Comparison of ENCODE assay signal across 18 mouse cellular contexts in the genomic region with DNA sequence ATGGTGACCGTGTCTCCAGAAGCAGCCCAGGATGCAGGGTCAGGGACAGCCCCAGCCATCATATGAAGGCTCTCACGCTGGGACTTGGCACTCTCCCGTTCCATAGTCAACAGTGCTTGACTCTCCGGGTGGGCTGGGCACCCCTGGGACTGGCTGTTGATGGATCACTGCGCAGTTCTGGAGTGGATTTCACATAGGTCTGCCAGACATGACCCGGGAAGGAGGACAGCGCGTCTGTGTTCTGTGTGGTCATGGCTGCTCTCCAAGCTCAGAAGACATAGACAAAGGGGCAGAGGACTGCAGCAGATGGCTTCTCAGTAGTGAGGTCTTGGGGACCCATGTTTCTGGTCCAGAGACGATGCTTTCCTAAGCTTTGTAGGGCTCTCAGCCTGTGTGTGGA.
DNase-seq lines count a peak whose midpoint lies in the region; ATAC-seq and TF ChIP-seq lines count a peak whose summit lies in the region.
"Had no signal": no experiment of that assay in that cellular context is flagged by ENCODE, and none has a peak within 500 bp of the region (broad histone marks: within the 10 kb centered on the region; RNA-seq: fewer than 3 reads in every experiment).

No protein-coding gene starts in this region.

- 72% methylated on average over 9 of the region's 9 CpGs for WGBS in lung, postnatal 0 days

- no peak overlapping the region for H3K27ac ChIP-seq in lung, postnatal 0 days (ENCODE audit: low read length)
- H3K27ac ChIP-seq: embryonic facial prominence, embryonic 15.5 days; kidney, embryonic 15.5 days; liver, embryonic 13.5 days; midbrain, embryonic 12.5 days; stomach, embryonic 15.5 days had no signal

- H3K4me2 ChIP-seq in lung, postnatal 0 days (replicated peaks; ENCODE audit: low read depth, low read length) = no peak overlapping the region
- H3K4me2 ChIP-seq: embryonic facial prominence, embryonic 15.5 days; kidney, embryonic 15.5 days; liver, embryonic 13.5 days; lung, embryonic 14.5 days; midbrain, embryonic 12.5 days; stomach, embryonic 15.5 days had no signal

- no peak overlapping the region for H3K4me3 ChIP-seq in lung, postnatal 0 days (ENCODE audit: low read depth, low read length)
- H3K4me3 ChIP-seq: embryonic facial prominence, embryonic 15.5 days; kidney, embryonic 15.5 days; liver, embryonic 13.5 days; midbrain, embryonic 12.5 days; stomach, embryonic 15.5 days had no signal

- no peaks in the 10 kb centered on the region for H3K36me3 ChIP-seq in lung, postnatal 0 days (ENCODE audit: insufficient read depth, low read length)
- H3K36me3 ChIP-seq: embryonic facial prominence, embryonic 15.5 days; kidney, embryonic 15.5 days; liver, embryonic 13.5 days; midbrain, embryonic 12.5 days; stomach, embryonic 15.5 days had no signal

- no peak for TF ChIP-seq CTCF in lung, postnatal 0 days (IDR thresholded peaks at IDR 0.05)

- TF ChIP-seq EP300 in lung, postnatal 0 days (IDR thresholded peaks at IDR 0.05) = no peak

- intact Hi-C loops in heart, postnatal 25 days (cut with DNase I) = no loop called here

- H3K9ac ChIP-seq in lung, postnatal 0 days (replicated peaks; ENCODE audit: low read depth) = no peak overlapping the region
- H3K9ac ChIP-seq: embryonic facial prominence, embryonic 15.5 days; kidney, embryonic 15.5 days; liver, embryonic 13.5 days; lung, embryonic 14.5 days; midbrain, embryonic 12.5 days; stomach, embryonic 15.5 days had no signal

- no peaks in the 10 kb centered on the region for H3K9me3 ChIP-seq in lung, postnatal 0 days (ENCODE audit: low read length)
- H3K9me3 ChIP-seq: embryonic facial prominence, embryonic 15.5 days; kidney, embryonic 15.5 days; liver, embryonic 13.5 days; midbrain, embryonic 12.5 days; stomach, embryonic 15.5 days had no signal

- H3K4me1 ChIP-seq in lung, postnatal 0 days (ENCODE audit: insufficient read depth, low read depth, low read length) = no peaks in the 10 kb centered on the region
- H3K4me1 ChIP-seq: liver, embryonic 13.5 days; midbrain, embryonic 12.5 days had no signal

- no peak for ATAC-seq in lung, postnatal 0 days
- ATAC-seq in monocyte, adult 5-6 weeks (replicated peaks; ENCODE audit: insufficient number of reproducible peaks, low FRiP score, low TSS enrichment, poor library complexity, severe bottlenecking) = no peak
- ATAC-seq: forebrain, embryonic 14.5 days had no signal

- DNase-seq in heart, adult 11 months = peak; percentile 92
- no peak for DNase-seq in heart, postnatal 25 days (ENCODE audit: low spot score)
- peak; percentile 7 for DNase-seq in lung, postnatal 14 days
- DNase-seq in lung, postnatal 0 days (ENCODE audit: low spot score) = no peak
- DNase-seq in cerebellum, postnatal 10 days = peak; percentile 79 to 87
- no peak for DNase-seq in adrenal gland, postnatal 4 days (ENCODE audit: low spot score in 2 of 2)
- DNase-seq: adrenal gland, postnatal 25 days; kidney, adult 11 months; kidney, postnatal 36 days; liver, embryonic 13.5 days; lung, embryonic 14.5 days; thymus, postnatal 25 days had no signal

- no peaks in the 10 kb centered on the region for H3K27me3 ChIP-seq in lung, postnatal 0 days (replicated peaks; ENCODE audit: insufficient read depth, low read length)
- H3K27me3 ChIP-seq: embryonic facial prominence, embryonic 15.5 days; kidney, embryonic 15.5 days; liver, embryonic 13.5 days; midbrain, embryonic 12.5 days; stomach, embryonic 15.5 days had no signal

Comparison
In these comparisons a context has a peak if more than half of its experiments do, and no peak if none do; other contexts are left out.
1. DNase-seq: peak in heart, adult 11 months (single experiment), lung, postnatal 14 days (single experiment) and cerebellum, postnatal 10 days (2 of 2); none in heart, postnatal 25 days (single experiment), lung, postnatal 0 days (single experiment) and adrenal gland, postnatal 4 days (0 of 2).